Mouse (Mus musculus): ENCODE measurements around the gene AU018091. TPM values are rescaled to one million over a fixed set of nuclear protein-coding genes. Genes with fewer than 3 reads are reported as not detected.
"Not testable (repeated sequence)": the region's sequence is repeated elsewhere in the genome, so short reads cannot be mapped to it uniquely, and the experiment has no call there.

The AU018091 gene
- total and polyA plus RNA-seq, 2 experiments: not detected

DNA sequence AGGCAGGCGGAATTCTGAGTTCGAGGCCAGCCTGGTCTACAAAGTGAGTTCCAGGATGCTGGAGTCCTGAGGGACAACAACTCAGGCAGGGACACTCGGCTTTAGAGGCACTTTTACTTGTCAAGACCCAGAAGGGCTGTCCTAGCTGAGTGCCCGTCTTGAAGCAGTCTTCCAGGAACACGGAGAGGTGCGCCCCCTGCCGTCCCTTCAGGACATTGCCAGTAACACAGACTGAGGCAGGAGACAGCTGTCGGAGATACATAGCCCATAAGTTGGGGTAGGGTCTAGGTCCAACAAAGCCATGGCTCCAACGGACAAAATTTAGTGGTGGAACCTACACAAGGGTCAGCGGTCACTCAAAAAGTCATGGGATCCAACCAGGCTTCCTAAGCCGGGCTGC lies 29.9 kb upstream of the AU018091 start:
- TF ChIP-seq CTCF (IDR thresholded peaks at IDR 0.05; ENCODE audit: low read depth, low read length) (peak; percentile 80), POLR2A (IDR thresholded peaks at IDR 0.05; ENCODE audit: extremely low read depth, insufficient read depth, low read length) (no peak)
- Histone ChIP-seq H3K36me3 (ENCODE audit: control insufficient read depth, insufficient read depth, low read length) (no peaks in the 10 kb centered on the region), H3K4me3 (ENCODE audit: insufficient read depth, low read depth, low read length) (no peak overlapping the region), H3K79me2 (ENCODE audit: control insufficient read depth, insufficient read depth, low read length) (no peaks in the 10 kb centered on the region), H3K9ac (ENCODE audit: low read depth, low read length) (no peak overlapping the region), H3K4me1 (ENCODE audit: control insufficient read depth, insufficient read depth, low read length) (no peaks in the 10 kb centered on the region), H3K27ac (replicated peaks; ENCODE audit: insufficient read depth, low read depth, low read length) (no peak overlapping the region), H3K27me3 (ENCODE audit: control insufficient read depth, insufficient read depth, low read length) (no peaks in the 10 kb centered on the region)
- WGBS: 56% methylated on average over 11 of the region's 11 CpGs
- DNase-seq (ENCODE audit: extremely low read depth, low read depth, low spot score): no peak

DNA sequence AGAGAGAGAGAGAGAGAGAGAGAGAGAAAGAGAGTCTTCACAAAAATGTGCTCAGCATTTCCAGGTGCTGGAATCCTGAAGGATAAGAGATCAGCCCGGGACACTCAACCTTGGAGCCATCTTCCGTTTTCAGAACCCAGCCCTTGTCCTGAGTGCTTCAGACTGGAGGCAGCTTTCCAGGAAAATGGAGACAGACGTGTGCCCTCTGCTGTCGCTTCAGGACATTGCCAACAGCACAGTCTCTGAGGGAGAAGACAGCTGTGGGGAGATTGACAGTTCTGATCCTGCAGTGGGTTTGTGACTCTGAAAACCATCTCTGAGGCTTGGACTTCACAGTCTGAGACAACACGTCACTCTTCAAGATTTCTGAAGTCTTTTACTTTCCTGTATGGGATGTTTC lies 26.8 kb upstream of the AU018091 start:
- TF ChIP-seq POLR2A (IDR thresholded peaks at IDR 0.05; ENCODE audit: extremely low read depth, insufficient read depth, low read length) (no peak), CTCF (IDR thresholded peaks at IDR 0.05; ENCODE audit: low read depth, low read length) (0 out of 2 replicates have a peak, but pooled peaks have one; percentile 7)
- no peaks in the 10 kb centered on the region for H3K4me1 ChIP-seq (ENCODE audit: control insufficient read depth, insufficient read depth, low read length)
- H3K27ac ChIP-seq (replicated peaks; ENCODE audit: insufficient read depth, low read depth, low read length): no peak overlapping the region
- WGBS: 63% methylated on average over 5 of the region's 5 CpGs
- no peak overlapping the region for H3K4me3 ChIP-seq (ENCODE audit: insufficient read depth, low read depth, low read length)
- H3K79me2 ChIP-seq (ENCODE audit: control insufficient read depth, insufficient read depth, low read length): no peaks in the 10 kb centered on the region
- H3K36me3 ChIP-seq (ENCODE audit: control insufficient read depth, insufficient read depth, low read length): no peaks in the 10 kb centered on the region
- H3K9ac ChIP-seq (ENCODE audit: low read depth, low read length): no peak overlapping the region
- H3K27me3 ChIP-seq (ENCODE audit: control insufficient read depth, insufficient read depth, low read length): no peaks in the 10 kb centered on the region
- DNase-seq (ENCODE audit: extremely low read depth, low read depth, low spot score): no peak

DNA sequence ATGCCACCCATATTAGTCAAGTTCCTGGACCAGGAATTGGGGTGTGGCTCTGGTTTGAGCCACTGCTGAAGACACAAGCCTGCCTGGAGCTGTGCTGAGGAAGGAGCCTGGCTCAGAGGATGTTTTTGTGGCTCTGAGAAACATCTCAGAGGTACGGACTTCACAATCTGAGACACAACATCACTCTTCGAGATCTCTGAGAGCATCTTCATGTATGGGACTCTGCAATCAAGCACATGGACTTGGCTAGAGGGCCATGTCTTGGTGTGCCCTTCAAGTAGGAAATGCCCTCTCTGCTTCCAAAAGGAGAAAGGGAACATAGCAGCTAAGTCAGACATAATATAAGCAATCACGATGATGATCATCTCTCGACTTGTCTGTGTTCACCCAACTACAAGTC lies 25.5 kb upstream of the AU018091 start:
- WGBS: 91% methylated on average over 4 of the region's 4 CpGs
- no peak for DNase-seq (ENCODE audit: extremely low read depth, low read depth, low spot score)
- Histone ChIP-seq H3K36me3 (ENCODE audit: control insufficient read depth, insufficient read depth, low read length) (no peaks in the 10 kb centered on the region), H3K4me3 (ENCODE audit: insufficient read depth, low read depth, low read length) (no peak overlapping the region), H3K79me2 (ENCODE audit: control insufficient read depth, insufficient read depth, low read length) (no peaks in the 10 kb centered on the region), H3K27me3 (ENCODE audit: control insufficient read depth, insufficient read depth, low read length) (no peaks in the 10 kb centered on the region), H3K9ac (ENCODE audit: low read depth, low read length) (no peak overlapping the region), H3K27ac (replicated peaks; ENCODE audit: insufficient read depth, low read depth, low read length) (no peak overlapping the region), H3K4me1 (ENCODE audit: control insufficient read depth, insufficient read depth, low read length) (no peaks in the 10 kb centered on the region)
- TF ChIP-seq POLR2A (IDR thresholded peaks at IDR 0.05; ENCODE audit: extremely low read depth, insufficient read depth, low read length): no peak
- no peak for TF ChIP-seq CTCF (IDR thresholded peaks at IDR 0.05; ENCODE audit: low read depth, low read length)

GRCm38 (mm10) chr7:3193905-3194304 lies 24.9 kb upstream of the AU018091 start:
- peak; percentile 88 for TF ChIP-seq CTCF (IDR thresholded peaks at IDR 0.05; ENCODE audit: low read depth, low read length)
- no peak for TF ChIP-seq POLR2A (IDR thresholded peaks at IDR 0.05; ENCODE audit: extremely low read depth, insufficient read depth, low read length)
- no peak overlapping the region for H3K27ac ChIP-seq (replicated peaks; ENCODE audit: insufficient read depth, low read depth, low read length)
- WGBS: 11% methylated on average over 5 of the region's 6 CpGs

DNA sequence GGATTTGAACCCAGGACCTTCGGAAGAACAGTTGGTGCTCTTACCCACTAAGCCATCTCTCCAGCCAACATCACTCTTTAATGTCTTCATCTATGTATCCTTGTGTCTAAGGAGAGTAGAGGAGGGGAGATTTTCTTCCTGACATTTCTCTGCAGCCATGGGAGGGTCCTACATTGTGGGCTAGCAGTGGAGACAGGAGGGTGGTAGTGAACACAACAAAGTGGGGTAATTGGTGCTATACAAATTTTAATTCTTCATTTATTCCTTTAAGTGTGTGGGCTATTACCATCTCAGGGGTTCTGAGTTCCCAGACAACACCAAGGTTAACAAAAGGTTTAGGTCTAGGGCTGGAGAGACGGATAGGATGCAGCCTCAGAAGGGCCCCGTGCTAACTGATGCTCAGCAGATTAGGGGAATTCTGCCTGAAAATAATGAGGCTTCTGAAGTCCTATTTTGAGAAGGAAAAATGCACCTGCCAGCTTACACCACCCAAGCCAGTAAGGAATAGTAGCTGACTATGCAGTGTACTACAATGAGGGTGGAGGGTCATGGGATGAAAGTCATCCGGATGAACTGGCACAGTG lies 24.1 kb upstream of the AU018091 start:
- no peak overlapping the region for H3K9ac ChIP-seq (ENCODE audit: low read depth, low read length)
- H3K27ac ChIP-seq (replicated peaks; ENCODE audit: insufficient read depth, low read depth, low read length): no peak overlapping the region
- H3K36me3 ChIP-seq (ENCODE audit: control insufficient read depth, insufficient read depth, low read length): no peaks in the 10 kb centered on the region
- no peaks in the 10 kb centered on the region for H3K79me2 ChIP-seq (ENCODE audit: control insufficient read depth, insufficient read depth, low read length)
- H3K4me3 ChIP-seq (ENCODE audit: insufficient read depth, low read depth, low read length): no peak overlapping the region
- no peak for TF ChIP-seq POLR2A (IDR thresholded peaks at IDR 0.05; ENCODE audit: extremely low read depth, insufficient read depth, low read length)
- TF ChIP-seq CTCF (IDR thresholded peaks at IDR 0.05; ENCODE audit: low read depth, low read length): no peak
- 74% methylated on average over 4 of the region's 4 CpGs for WGBS
- no peaks in the 10 kb centered on the region for H3K27me3 ChIP-seq (ENCODE audit: control insufficient read depth, insufficient read depth, low read length)
- no peaks in the 10 kb centered on the region for H3K4me1 ChIP-seq (ENCODE audit: control insufficient read depth, insufficient read depth, low read length)
- DNase-seq (ENCODE audit: extremely low read depth, low read depth, low spot score): no peak

More at GRCm38 (mm10) chr7:3193905-3194304, 24.9 kb upstream of the AU018091 start:
- Histone ChIP-seq H3K27me3 (ENCODE audit: control insufficient read depth, insufficient read depth, low read length) (no peaks in the 10 kb centered on the region), H3K79me2 (ENCODE audit: control insufficient read depth, insufficient read depth, low read length) (no peaks in the 10 kb centered on the region), H3K9ac (ENCODE audit: low read depth, low read length) (no peak overlapping the region), H3K36me3 (ENCODE audit: control insufficient read depth, insufficient read depth, low read length) (no peaks in the 10 kb centered on the region), H3K4me1 (ENCODE audit: control insufficient read depth, insufficient read depth, low read length) (no peaks in the 10 kb centered on the region), H3K4me3 (ENCODE audit: insufficient read depth, low read depth, low read length) (no peak overlapping the region)
- peak; percentile 44 for DNase-seq (ENCODE audit: extremely low read depth, low read depth, low spot score)

GRCm38 (mm10) chr7:3191971-3192498 lies 23.0 kb upstream of the AU018091 start:
- no peaks in the 10 kb centered on the region for H3K4me1 ChIP-seq (ENCODE audit: control insufficient read depth, insufficient read depth, low read length)
- no peaks in the 10 kb centered on the region for H3K79me2 ChIP-seq (ENCODE audit: control insufficient read depth, insufficient read depth, low read length)
- H3K4me3 ChIP-seq (ENCODE audit: insufficient read depth, low read depth, low read length): no peak overlapping the region
- H3K9ac ChIP-seq (ENCODE audit: low read depth, low read length): no peak overlapping the region
- TF ChIP-seq POLR2A (IDR thresholded peaks at IDR 0.05; ENCODE audit: extremely low read depth, insufficient read depth, low read length) (no peak), CTCF (IDR thresholded peaks at IDR 0.05; ENCODE audit: low read depth, low read length) (no peak)
- no peaks in the 10 kb centered on the region for H3K27me3 ChIP-seq (ENCODE audit: control insufficient read depth, insufficient read depth, low read length)
- no peak overlapping the region for H3K27ac ChIP-seq (replicated peaks; ENCODE audit: insufficient read depth, low read depth, low read length)
- WGBS: 80% methylated on average over 12 of the region's 12 CpGs
- no peak for DNase-seq (ENCODE audit: extremely low read depth, low read depth, low spot score)
- no peaks in the 10 kb centered on the region for H3K36me3 ChIP-seq (ENCODE audit: control insufficient read depth, insufficient read depth, low read length)

GRCm38 (mm10) chr7:3186726-3187125 lies 17.7 kb upstream of the AU018091 start:
- peak; percentile 80 for DNase-seq (ENCODE audit: extremely low read depth, low read depth, low spot score)
- not testable (repeated sequence) for H3K27ac ChIP-seq (replicated peaks; ENCODE audit: insufficient read depth, low read depth, low read length); H3K9ac ChIP-seq (ENCODE audit: low read depth, low read length); H3K79me2 ChIP-seq (ENCODE audit: control insufficient read depth, insufficient read depth, low read length); H3K4me3 ChIP-seq (ENCODE audit: insufficient read depth, low read depth, low read length); H3K36me3 ChIP-seq (ENCODE audit: control insufficient read depth, insufficient read depth, low read length); H3K27me3 ChIP-seq (ENCODE audit: control insufficient read depth, insufficient read depth, low read length); H3K4me1 ChIP-seq (ENCODE audit: control insufficient read depth, insufficient read depth, low read length)
- 24% methylated on average over 2 of the region's 2 CpGs for WGBS

All from liver, adult 2 months (tissue).